Mouse (Mus musculus): ENCODE measurements at regions not wholly inside any gene's neighbourhood (a gene's known extent, or its start where the extent isn't known, plus 50 kb on each side); places are given as distances from the start of the nearest gene placed in this dataset.

DNA sequence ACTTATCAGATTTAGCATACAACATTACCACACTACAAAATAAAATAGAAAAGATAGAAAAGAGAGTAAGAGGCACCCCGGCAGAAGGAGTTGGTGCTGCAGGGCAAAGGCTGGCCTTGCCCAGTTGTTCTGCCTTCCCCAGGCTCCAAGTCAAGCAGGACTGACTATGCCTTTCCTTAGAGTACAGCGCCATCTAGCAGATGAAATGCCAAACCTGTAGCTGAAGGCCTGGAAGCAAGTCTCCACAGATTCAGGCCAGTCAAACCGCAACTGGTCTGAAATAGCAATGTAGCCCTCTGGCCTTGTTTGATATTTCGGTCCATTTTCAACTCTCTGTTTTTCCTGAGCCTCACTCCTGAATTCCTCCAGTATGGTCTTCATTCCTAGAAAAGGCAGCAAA lies 312.4 kb upstream of the Clint1 start:
- TF ChIP-seq POLR2A (IDR thresholded peaks at IDR 0.05; ENCODE audit: borderline replicate concordance, extremely low read depth, low read depth, low read length) (no peak), CTCF (IDR thresholded peaks at IDR 0.05; ENCODE audit: insufficient read depth, low read length) (peak; percentile 65)

Data from lung, adult 2 months (tissue).